Mouse (Mus musculus) granulocyte monocyte progenitor cell, adult 5-6 weeks (primary cell): ENCODE measurements at regions not wholly inside any gene's neighbourhood (a gene's known extent, or its start where the extent isn't known, plus 50 kb on each side); places are given as distances from the start of the nearest gene placed in this dataset.

ENCODE experiments used
- ATAC-seq: replicated peaks from 2 replicates; pipeline ENCODE4 v1.8.0; 2016; ENCODE audit warnings: mild to moderate bottlenecking, moderate TSS enrichment, inconsistent platforms; ENCODE audit not compliant: poor library complexity, severe bottlenecking

GRCm38 (mm10) chr14:24874426-24875155 lies 387.7 kb downstream of the Rps24 start:
- ATAC-seq = no peak

- no peak for ATAC-seq
Observed at GRCm38 (mm10) chr14:24875156-24875545, 388.2 kb downstream of the Rps24 start.

DNA sequence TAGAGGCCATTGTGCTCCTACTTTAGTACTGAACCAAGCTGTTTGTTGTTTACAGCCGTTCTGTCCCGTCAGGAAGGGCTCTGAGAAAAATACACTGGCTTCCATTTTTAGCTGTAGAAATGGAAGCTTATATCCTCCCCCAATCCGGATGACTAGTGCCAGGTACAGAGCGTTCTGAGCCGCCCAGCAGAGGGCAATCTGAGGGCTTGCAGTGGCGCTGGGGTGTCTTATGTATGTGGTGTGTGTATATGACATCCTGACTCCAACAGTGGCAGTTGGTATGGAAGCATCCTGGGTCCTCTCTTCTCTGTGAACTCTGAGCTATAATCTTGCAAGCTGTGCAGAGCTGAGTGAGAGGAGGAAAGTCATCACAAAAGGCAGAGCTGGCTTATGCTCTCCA lies 389.0 kb downstream of the Rps24 start:
- no peak for ATAC-seq

GRCm38 (mm10) chr14:24876508-24876907 lies 389.6 kb downstream of the Rps24 start:
- ATAC-seq = no peak

DNA sequence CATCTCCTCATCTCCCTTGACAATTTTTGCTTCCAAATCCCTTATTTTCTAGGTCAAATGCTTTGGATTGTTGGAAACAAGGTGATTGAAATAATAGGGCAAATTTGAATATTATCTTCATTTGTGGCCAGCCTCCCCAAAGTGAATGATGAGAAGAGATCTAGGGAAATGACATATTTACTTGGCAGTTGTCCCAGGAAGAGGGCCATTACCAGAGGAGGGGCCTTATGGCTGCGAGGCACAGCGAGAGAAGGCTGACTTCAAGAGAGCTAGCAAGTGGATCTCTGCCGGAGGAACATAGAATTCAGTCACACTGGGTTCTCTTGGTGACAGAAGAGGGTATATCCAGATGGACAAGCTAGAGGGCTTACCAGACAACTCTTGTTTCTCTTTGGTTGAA lies 390.9 kb downstream of the Rps24 start:
- ATAC-seq = no peak

DNA sequence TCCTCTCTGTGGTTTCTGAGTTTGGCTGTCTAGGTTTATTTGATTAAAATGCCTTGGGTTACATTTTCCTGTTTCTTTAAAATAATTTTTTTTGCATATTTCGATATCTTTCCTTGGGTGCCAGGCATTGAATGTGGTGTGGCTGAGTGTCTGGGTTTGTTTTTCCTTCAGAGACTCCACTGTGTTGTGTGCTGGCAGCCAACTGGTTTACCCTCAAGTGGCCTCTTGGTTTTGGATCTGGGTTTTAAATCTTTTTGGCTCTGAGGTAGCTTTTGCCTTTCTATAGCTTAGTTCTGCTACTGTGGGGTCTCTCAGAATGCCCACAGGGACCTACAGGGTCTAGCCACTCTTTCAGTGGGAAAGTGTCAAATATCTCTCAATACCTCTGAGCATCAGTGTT lies 399.2 kb downstream of the Rps24 start:
- ATAC-seq = no peak

DNA sequence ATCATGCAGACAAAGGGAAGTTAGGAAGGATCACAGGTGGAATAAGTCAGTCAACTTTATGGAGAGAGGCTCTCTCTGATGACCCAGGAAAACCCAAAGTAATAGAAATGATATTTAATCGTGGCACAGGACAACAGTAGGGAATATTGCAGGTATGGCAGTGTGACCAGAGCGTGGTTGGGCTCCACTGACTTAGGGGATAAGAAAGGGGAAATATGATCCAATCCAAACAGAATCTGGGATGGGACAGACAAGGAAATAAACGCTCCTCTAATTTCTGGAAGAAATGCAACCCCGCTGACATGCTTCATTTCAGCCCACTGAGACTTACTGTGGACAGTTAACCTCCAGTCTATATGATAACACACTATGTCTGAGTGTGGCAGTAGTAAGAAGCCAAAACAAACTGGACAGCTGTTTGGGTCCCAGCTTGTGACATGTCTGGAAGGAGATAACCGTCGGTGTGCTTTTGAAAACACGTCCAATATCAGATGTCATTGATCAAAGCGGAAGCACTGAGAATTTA lies 400.0 kb downstream of the Rps24 start:
- no peak for ATAC-seq

GRCm38 (mm10) chr14:24890856-24891255 lies 403.9 kb downstream of the Rps24 start:
- no peak for ATAC-seq

DNA sequence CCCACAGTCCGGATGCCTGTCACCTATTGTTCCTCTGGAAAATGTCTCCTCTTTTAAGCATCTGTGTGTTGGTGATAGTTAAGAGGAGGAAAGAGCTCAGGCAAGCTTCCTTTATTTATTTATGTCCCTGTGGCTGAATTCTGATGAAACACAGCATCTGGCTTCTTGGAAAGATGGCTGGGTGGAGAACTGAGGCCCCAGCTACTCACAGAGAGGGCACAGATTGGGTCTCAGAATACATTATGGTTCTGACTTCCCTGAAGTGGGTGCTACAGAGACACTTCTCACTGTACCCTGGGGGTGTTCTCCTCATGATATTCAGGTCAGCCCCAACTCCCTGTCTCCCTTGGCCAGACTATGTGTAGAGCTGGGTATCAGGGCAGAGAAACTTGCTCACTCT lies 408.3 kb downstream of the Rps24 start:
- no peak for ATAC-seq

- no peak for ATAC-seq
Observed at GRCm38 (mm10) chr14:24896681-24897080, 409.8 kb downstream of the Rps24 start.

- no peak for ATAC-seq
Observed at GRCm38 (mm10) chr14:24900501-24901179, 413.7 kb downstream of the Rps24 start.

GRCm38 (mm10) chr14:24901726-24902125 lies 414.8 kb downstream of the Rps24 start:
- ATAC-seq = no peak

DNA sequence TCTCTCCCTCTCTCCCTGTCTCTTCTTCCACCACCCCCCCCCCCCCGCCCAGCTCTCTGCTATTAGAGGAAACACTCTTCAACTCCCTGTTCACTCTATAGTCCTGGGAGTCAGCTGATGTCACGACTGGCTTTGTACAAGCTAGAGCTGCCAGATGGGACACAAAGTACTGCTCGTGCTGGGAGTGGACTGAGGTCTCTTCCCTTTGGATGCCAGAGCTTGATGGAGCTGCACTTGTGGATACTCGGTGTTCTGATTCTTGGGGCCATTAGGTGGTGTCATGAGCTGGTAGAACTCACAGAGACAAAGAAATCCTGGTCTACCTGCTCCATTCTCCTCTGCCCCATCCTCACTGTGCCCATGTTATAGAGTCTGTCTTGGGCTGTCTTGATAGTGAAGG lies 415.9 kb downstream of the Rps24 start:
- ATAC-seq = no peak

DNA sequence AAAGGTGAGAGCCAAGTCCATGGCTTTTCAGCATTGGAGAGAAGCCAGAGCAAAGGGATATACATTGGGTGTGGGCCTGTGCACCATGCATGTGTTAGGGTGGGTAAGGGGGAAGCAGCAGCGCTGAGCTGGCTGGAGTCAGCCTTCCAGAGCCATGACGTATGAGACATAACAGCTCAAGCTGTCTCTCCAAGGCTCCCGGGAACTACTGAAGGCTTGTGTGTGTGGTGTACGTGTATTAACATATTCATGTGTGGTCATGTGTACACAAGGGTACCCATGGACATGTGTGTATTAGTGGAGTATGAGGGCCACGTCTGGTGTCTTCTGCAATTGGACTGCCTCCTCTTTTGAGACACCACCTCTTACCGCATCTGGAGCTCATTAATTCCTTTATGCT lies 417.8 kb downstream of the Rps24 start:
- no peak for ATAC-seq

GRCm38 (mm10) chr14:24906916-24907315 lies 420.0 kb downstream of the Rps24 start:
- ATAC-seq = no peak

DNA sequence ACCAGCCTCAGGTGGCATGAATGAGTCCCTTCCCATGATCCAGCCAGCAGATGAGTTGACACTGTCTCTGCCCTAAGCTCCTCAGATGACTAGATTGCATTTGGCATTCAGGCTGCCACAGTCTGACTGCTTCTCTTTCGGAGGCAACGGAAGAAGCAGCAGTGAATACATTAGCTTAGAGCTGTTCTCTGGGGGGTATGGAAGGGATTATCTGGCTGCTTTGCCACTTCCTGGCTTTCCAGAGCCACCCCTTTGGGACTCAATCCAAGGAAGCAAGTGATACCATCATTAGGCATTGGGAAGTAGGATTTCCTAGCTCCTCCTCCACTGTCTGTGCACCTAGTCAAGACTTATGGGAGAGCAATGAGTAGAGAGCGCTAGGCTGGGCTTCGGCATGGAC lies 421.5 kb downstream of the Rps24 start:
- ATAC-seq = no peak

GRCm38 (mm10) chr14:24911621-24912020 lies 424.7 kb downstream of the Rps24 start:
- no peak for ATAC-seq

GRCm38 (mm10) chr14:24919056-24919455 lies 432.1 kb downstream of the Rps24 start:
- ATAC-seq = no peak

- ATAC-seq = no peak
Observed at GRCm38 (mm10) chr14:24922006-24922405, 435.1 kb downstream of the Rps24 start.

DNA sequence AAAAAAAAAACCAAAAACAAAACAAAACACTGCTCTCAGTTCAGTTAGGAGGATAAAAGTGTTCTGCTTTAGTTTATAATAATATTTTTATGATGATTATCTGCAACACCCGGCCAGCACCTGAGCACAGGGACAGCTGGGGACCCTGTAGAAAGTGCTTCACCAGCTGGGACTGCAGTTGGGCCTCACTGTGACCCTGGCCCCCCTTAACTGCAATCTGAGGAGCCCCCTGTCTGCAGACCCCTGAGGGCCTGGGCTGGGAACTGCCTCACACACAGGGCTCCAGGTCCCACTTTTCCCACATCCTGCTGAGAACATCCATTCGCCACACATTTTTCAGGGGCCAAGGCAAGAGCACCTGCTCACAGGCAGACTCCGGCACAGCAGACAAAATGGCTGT lies 437.6 kb downstream of the Rps24 start:
- no peak for ATAC-seq

GRCm38 (mm10) chr14:24926086-24927048 lies 439.4 kb downstream of the Rps24 start:
- ATAC-seq = no peak
